Mouse (Mus musculus): ENCODE data around the gene Glrx5. TPM values are rescaled to one million over a fixed set of nuclear protein-coding genes. Genes with fewer than 3 reads are reported as not detected.

Gene Glrx5
- polyA plus RNA-seq, 1 experiment, result 13.8 TPM

DNA sequence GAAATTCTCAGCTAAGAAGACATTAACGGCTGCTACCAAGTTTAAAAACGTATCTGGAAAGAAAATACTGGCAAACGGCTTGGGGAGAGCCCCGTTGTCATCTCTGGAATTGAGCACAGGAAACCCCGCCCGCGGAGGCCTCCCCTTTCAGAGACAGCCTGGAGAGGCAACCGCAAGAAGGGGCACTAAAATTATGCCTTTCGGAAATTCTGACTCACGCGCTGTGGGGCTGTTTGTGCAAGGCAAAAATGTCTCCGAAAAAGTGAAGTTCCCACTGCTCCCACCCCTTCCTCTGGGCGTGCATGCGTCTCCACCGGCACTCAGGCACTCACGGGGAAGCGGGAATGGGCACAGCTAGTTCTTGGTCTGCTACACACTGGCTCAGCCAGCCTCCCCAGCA lies 19.4 kb upstream of the Glrx5 start:
- Histone ChIP-seq H3K4me1 (ENCODE audit: control insufficient read depth, insufficient read depth, low read length) (peaks cover 16% of the 10 kb centered on the region), H3K27ac (ENCODE audit: control insufficient read depth, insufficient read depth, low read depth, low read length) (peak overlapping the region; percentile 54; the same call in 1 of the 2 replicates), H3K36me3 (ENCODE audit: control insufficient read depth, insufficient read depth, low read length) (no peaks in the 10 kb centered on the region), H3K4me3 (ENCODE audit: control insufficient read depth, low read depth, low read length) (no peak overlapping the region), H3K27me3 (ENCODE audit: control insufficient read depth, insufficient read depth, low read length) (no peaks in the 10 kb centered on the region)
- TF ChIP-seq POLR2A (IDR thresholded peaks at IDR 0.05; ENCODE audit: control insufficient read depth, low read depth, low read length) (no peak), CTCF (IDR thresholded peaks at IDR 0.05; ENCODE audit: control insufficient read depth, insufficient read depth, insufficient replicate concordance, low read depth, low read length) (no peak)

DNA sequence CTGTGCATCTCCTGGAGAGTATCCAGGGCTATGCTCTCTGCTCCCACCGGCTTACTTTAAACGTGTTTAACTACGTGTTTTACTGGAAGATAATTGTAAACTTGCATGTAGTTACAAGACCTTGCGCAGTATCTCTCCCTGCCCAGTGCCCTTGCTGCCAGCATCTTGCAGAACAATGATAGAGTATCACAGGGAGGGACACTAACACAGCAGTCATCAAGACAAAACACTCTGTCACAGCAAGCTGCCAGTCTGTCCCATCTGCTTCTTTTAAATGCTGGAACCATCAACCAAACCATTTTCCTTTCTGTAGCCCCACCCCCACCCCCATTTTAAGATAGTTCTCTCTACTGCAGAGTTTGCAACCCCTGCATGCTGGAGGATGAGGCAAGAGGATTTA lies 16.3 kb upstream of the Glrx5 start:
- H3K36me3 ChIP-seq (ENCODE audit: control insufficient read depth, insufficient read depth, low read length), result no peaks in the 10 kb centered on the region
- peaks cover 3% of the 10 kb centered on the region for H3K4me1 ChIP-seq (ENCODE audit: control insufficient read depth, insufficient read depth, low read length)
- no peak overlapping the region for H3K4me3 ChIP-seq (ENCODE audit: control insufficient read depth, low read depth, low read length)
- H3K27me3 ChIP-seq (ENCODE audit: control insufficient read depth, insufficient read depth, low read length), result no peaks in the 10 kb centered on the region
- TF ChIP-seq CTCF (IDR thresholded peaks at IDR 0.05; ENCODE audit: control insufficient read depth, insufficient read depth, insufficient replicate concordance, low read depth, low read length) (no peak), POLR2A (IDR thresholded peaks at IDR 0.05; ENCODE audit: control insufficient read depth, low read depth, low read length) (no peak)
- H3K27ac ChIP-seq (ENCODE audit: control insufficient read depth, insufficient read depth, low read depth, low read length), result peak overlapping the region; percentile 51

DNA sequence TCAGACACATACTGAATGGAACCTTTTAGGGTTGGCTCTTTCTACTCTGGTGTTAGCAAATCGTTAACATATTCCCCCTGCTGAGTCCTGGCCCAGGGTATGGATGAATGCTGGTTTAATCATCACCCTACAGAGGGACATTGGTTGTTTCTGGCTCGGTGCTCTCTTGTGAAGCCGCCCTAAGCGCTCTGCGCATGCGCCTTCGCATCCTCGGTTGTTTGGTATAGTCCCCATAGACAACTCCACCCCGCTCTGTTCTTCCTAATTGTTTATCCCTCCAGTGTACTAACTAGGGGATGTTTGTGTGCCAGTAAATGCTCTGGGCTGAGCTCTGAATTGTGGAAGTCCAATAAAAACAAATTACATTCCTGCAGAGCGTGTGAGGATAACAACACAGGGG lies 15.8 kb upstream of the Glrx5 start:
- Histone ChIP-seq H3K27ac (ENCODE audit: control insufficient read depth, insufficient read depth, low read depth, low read length) (peak overlapping the region; percentile 51), H3K4me3 (ENCODE audit: control insufficient read depth, low read depth, low read length) (no peak overlapping the region), H3K36me3 (ENCODE audit: control insufficient read depth, insufficient read depth, low read length) (no peaks in the 10 kb centered on the region), H3K4me1 (ENCODE audit: control insufficient read depth, insufficient read depth, low read length) (peaks cover 3% of the 10 kb centered on the region), H3K27me3 (ENCODE audit: control insufficient read depth, insufficient read depth, low read length) (no peaks in the 10 kb centered on the region)
- TF ChIP-seq POLR2A (IDR thresholded peaks at IDR 0.05; ENCODE audit: control insufficient read depth, low read depth, low read length), result no peak
- TF ChIP-seq CTCF (IDR thresholded peaks at IDR 0.05; ENCODE audit: control insufficient read depth, insufficient read depth, insufficient replicate concordance, low read depth, low read length), result no peak

DNA sequence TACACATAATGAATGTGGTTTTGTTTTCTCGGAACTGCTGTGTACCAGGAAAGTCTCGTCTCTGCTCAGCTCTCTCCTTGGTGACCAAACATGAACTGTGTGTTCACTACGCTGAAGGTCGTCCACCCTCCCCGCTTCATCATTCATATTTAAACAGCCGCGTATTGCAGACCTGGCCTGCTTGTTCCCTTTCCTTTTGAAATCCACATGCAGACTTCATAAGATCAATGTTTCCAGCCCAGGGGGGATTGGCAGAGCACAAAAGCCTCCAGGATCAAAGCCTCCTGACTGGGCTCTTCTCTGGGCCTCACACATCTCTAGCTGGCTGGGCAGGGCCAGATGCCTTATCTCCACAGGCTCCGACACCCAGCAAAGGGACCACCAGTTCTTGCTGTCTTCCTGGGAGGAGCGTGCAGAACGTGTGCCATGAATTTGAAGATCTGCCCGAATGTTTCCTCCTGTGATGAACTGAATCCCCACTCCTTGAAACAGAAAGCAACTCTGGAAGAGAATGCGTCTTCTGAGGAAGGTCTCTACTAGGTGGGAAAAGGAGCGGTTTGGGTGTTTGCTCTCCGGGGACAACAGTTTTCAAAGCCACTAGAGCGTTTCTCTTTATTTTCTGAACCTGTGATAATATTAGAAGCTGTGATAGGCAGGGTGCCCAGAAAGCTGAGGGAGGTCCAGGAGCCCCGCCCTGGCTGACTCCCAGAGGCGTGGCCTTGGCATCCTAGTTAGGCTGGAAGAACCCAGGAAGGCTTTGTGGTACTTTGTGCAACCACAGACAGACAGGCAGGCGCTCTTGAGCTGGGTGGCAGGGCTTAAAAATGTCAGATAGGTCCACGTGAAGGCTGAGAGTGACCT lies 12.9 kb upstream of the Glrx5 start:
- no peak overlapping the region for H3K4me3 ChIP-seq (ENCODE audit: control insufficient read depth, low read depth, low read length)
- H3K27me3 ChIP-seq (ENCODE audit: control insufficient read depth, insufficient read depth, low read length), result no peaks in the 10 kb centered on the region
- H3K27ac ChIP-seq (ENCODE audit: control insufficient read depth, insufficient read depth, low read depth, low read length), result peak overlapping the region; percentile 78

DNA sequence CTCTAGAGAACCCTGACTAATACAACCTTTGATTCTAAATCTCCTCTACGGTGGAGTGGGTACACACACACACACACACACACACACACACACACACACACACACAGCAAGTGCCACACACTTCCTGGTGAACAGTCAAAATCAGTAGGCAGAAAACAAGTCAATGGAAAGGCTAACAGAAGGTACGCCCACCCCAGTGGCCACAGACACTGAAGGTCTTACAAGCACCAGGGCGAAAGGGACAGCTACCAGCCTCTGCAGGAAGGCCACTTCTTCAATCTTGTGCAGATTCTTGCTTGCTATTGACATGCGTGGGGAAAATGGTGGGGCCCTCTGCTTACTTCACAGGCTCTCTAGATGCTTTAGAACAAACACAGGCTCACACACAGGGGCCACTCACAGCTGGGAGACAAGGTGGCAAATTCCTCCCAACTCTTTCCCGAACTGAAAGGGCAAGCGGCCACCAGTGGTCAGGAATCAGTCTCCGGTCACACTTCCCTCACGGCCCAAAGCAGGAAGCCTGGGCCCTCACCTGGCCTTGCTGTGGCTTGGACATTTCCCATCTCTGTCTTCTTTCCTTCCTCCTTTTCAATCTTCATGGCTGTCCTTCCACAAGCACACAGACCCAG lies 10.9 kb upstream of the Glrx5 start:
- H3K27ac ChIP-seq (ENCODE audit: control insufficient read depth, insufficient read depth, low read depth, low read length), result no peak overlapping the region
- peaks cover 2% of the 10 kb centered on the region for H3K4me1 ChIP-seq (ENCODE audit: control insufficient read depth, insufficient read depth, low read length)
- H3K36me3 ChIP-seq (ENCODE audit: control insufficient read depth, insufficient read depth, low read length), result no peaks in the 10 kb centered on the region
- no peak for TF ChIP-seq CTCF (IDR thresholded peaks at IDR 0.05; ENCODE audit: control insufficient read depth, insufficient read depth, insufficient replicate concordance, low read depth, low read length)
- TF ChIP-seq POLR2A (IDR thresholded peaks at IDR 0.05; ENCODE audit: control insufficient read depth, low read depth, low read length), result no peak
- H3K27me3 ChIP-seq (ENCODE audit: control insufficient read depth, insufficient read depth, low read length), result no peaks in the 10 kb centered on the region
- no peak overlapping the region for H3K4me3 ChIP-seq (ENCODE audit: control insufficient read depth, low read depth, low read length)

More for the DNA sequence above, 12.9 kb upstream of the Glrx5 start:
- Histone ChIP-seq H3K36me3 (ENCODE audit: control insufficient read depth, insufficient read depth, low read length) (no peaks in the 10 kb centered on the region), H3K4me1 (ENCODE audit: control insufficient read depth, insufficient read depth, low read length) (peaks cover 3% of the 10 kb centered on the region)
- TF ChIP-seq POLR2A (IDR thresholded peaks at IDR 0.05; ENCODE audit: control insufficient read depth, low read depth, low read length) (no peak), CTCF (IDR thresholded peaks at IDR 0.05; ENCODE audit: control insufficient read depth, insufficient read depth, insufficient replicate concordance, low read depth, low read length) (no peak)

DNA sequence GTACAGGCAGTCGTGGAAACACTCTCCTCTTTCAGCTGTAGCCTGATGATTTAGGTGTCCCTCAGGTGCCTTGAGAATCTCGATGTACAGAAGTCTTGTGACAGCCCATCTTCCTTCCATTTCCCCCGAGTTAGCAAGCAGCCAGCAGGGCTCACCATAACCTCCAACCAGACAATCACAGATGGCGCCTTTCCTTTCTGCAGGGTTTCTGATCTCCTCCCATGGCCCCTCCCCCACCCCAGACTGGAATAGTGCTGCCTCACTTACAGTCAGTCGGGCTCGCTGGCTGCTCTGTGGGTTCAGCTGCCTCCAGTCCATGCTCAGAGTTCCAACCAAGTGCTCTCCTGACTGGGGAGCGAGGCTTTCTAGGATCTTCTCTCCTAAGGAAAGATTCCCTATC lies 10.3 kb upstream of the Glrx5 start:
- Histone ChIP-seq H3K27me3 (ENCODE audit: control insufficient read depth, insufficient read depth, low read length) (no peaks in the 10 kb centered on the region), H3K36me3 (ENCODE audit: control insufficient read depth, insufficient read depth, low read length) (no peaks in the 10 kb centered on the region), H3K27ac (ENCODE audit: control insufficient read depth, insufficient read depth, low read depth, low read length) (no peak overlapping the region), H3K4me1 (ENCODE audit: control insufficient read depth, insufficient read depth, low read length) (no peaks in the 10 kb centered on the region), H3K4me3 (ENCODE audit: control insufficient read depth, low read depth, low read length) (no peak overlapping the region)
- no peak for TF ChIP-seq CTCF (IDR thresholded peaks at IDR 0.05; ENCODE audit: control insufficient read depth, insufficient read depth, insufficient replicate concordance, low read depth, low read length)
- no peak for TF ChIP-seq POLR2A (IDR thresholded peaks at IDR 0.05; ENCODE audit: control insufficient read depth, low read depth, low read length)

DNA sequence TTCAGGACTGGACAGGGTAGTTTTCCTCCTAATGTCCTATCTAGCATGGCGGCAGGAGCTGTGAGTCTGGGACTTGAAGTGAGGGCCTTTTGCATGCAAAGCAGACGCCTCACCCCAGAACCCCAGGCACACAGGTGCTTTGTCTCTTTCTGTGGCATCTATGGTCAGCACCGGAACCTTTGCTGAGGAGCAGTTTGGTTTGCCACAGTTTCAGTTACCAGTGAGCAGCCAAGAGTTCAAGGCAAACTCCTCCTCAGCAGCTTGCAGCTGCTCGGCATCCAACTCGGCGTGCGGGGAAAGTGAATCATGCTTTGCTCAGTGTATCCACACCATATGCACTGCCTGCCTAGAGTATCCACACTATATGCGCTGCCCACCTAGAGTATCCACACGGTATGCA lies 9.7 kb upstream of the Glrx5 start:
- no peaks in the 10 kb centered on the region; the same call in 1 of the 2 replicates for H3K4me1 ChIP-seq (ENCODE audit: control insufficient read depth, insufficient read depth, low read length)
- TF ChIP-seq POLR2A (IDR thresholded peaks at IDR 0.05; ENCODE audit: control insufficient read depth, low read depth, low read length) (no peak), CTCF (IDR thresholded peaks at IDR 0.05; ENCODE audit: control insufficient read depth, insufficient read depth, insufficient replicate concordance, low read depth, low read length) (no peak)
- H3K4me3 ChIP-seq (ENCODE audit: control insufficient read depth, low read depth, low read length), result no peak overlapping the region
- no peaks in the 10 kb centered on the region for H3K27me3 ChIP-seq (ENCODE audit: control insufficient read depth, insufficient read depth, low read length)
- H3K27ac ChIP-seq (ENCODE audit: control insufficient read depth, insufficient read depth, low read depth, low read length), result no peak overlapping the region
- H3K36me3 ChIP-seq (ENCODE audit: control insufficient read depth, insufficient read depth, low read length), result no peaks in the 10 kb centered on the region

All from testis, adult 2 months (tissue).